Mouse (Mus musculus) T-helper 2 cell (primary cell): ENCODE results near the gene Zfp566.
"Not testable (repeated sequence)": the region's sequence is repeated elsewhere in the genome, so short reads cannot be mapped to it uniquely, and the experiment has no call there.

Experiments
- in situ Hi-C: fragments of 300-600 bp; cut with MboI, MseI; formaldehyde crosslinking; loops from one replicate; pipeline ENCODE4 v1.15.1; 2025; ENCODE audit warnings: high pct_unique_total_duplicates

Zfp566 gene

GRCm38 (mm10) chr7:30090092-30090969, at the start of gene Zfp566, which contains the start of gene Gm26920:
TSS of gene Zfp566 (minus strand) at chr7:30090527.
TSS of gene Gm26920 (minus strand) at chr7:30090410.
- in situ Hi-C loops = no loop called here

- in situ Hi-C loops = no loop called here
Observed at GRCm38 (mm10) chr7:30136826-30137225, 46.5 kb upstream of the Zfp566 start.

- in situ Hi-C loops = no loop called here
Observed at GRCm38 (mm10) chr7:30132396-30132795, 42.1 kb upstream of the Zfp566 start.

- in situ Hi-C loops = no loop called here
Observed at GRCm38 (mm10) chr7:30129900-30130299, 39.6 kb upstream of the Zfp566 start.

- in situ Hi-C loops = no loop called here
Observed at GRCm38 (mm10) chr7:30122188-30122530, 31.8 kb upstream of the Zfp566 start.

- in situ Hi-C loops = no loop called here
Observed at GRCm38 (mm10) chr7:30121308-30122187, 31.2 kb upstream of the Zfp566 start, which contains the start of gene Zfp382. TSS of gene Zfp382 (plus strand) at chr7:30121942.

GRCm38 (mm10) chr7:30117935-30118334, 27.6 kb upstream of the Zfp566 start:
- in situ Hi-C loops = not testable (repeated sequence)

- in situ Hi-C loops = no loop called here
Observed at GRCm38 (mm10) chr7:30116076-30116475, 25.7 kb upstream of the Zfp566 start.

GRCm38 (mm10) chr7:30099297-30099696, 9.0 kb upstream of the Zfp566 start:
- in situ Hi-C loops = no loop called here

GRCm38 (mm10) chr7:30095551-30096125, 5.3 kb upstream of the Zfp566 start:
- in situ Hi-C loops = no loop called here

GRCm38 (mm10) chr7:30094646-30095429, 4.5 kb upstream of the Zfp566 start, which contains the start of gene Zfp260:
TSS of gene Zfp260 (plus strand) at chr7:30094777.
- in situ Hi-C loops = no loop called here

GRCm38 (mm10) chr7:30093918-30094415, 3.6 kb upstream of the Zfp566 start:
- in situ Hi-C loops = no loop called here

GRCm38 (mm10) chr7:30092666-30093065, 2.3 kb upstream of the Zfp566 start:
- in situ Hi-C loops = no loop called here

GRCm38 (mm10) chr7:30090970-30091585, 751 bp upstream of the Zfp566 start:
- in situ Hi-C loops = no loop called here

- in situ Hi-C loops = no loop called here
Observed at GRCm38 (mm10) chr7:30089405-30089804, 922 bp downstream of the Zfp566 start.

GRCm38 (mm10) chr7:30086524-30086923, 3.8 kb downstream of the Zfp566 start:
- in situ Hi-C loops = no loop called here

GRCm38 (mm10) chr7:30072146-30073028, 17.9 kb downstream of the Zfp566 start, which contains the start of gene Zfp82:
TSS of gene Zfp82 (minus strand) at chr7:30072900.
- in situ Hi-C loops = no loop called here

- in situ Hi-C loops = no loop called here
Observed at GRCm38 (mm10) chr7:30064622-30065021, 25.7 kb downstream of the Zfp566 start.

GRCm38 (mm10) chr7:30062478-30062877, 27.8 kb downstream of the Zfp566 start:
- in situ Hi-C loops = no loop called here
